Mouse (Mus musculus): ENCODE data around the gene Prrg2.

DNA sequence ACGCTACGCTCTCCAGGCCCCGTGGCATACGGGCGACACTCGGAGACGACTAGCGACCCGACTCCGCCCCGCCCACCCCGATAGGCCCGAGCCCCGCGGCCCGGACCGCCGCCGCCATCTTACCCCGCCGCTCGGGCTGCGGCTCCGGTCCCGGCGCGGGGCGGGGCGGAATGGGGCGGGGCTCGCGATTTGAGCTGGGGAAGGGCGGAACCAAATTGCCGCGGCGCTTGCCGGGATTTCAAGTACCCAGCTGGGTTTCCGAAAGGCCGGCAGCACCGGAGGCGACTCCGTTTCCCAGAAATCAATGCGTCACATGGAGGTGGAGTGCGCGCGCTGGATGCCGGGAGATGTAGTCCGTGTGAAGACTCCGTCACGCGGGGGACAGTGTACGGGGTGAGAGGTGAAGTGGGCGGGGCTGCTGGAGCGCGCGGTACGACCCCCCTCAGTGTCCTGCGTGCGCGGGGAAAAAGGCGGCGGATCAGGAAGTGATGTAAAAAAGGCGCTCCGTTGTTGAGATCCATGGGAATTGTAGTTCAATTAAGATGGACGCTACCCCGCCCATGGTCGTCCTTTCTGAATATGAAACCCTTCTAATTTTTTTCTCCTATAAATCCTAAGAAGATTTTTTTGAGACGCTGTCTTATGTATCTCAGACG is 46.4 kb downstream of the Prrg2 start, which contains the start of gene Scaf1:
- TF ChIP-seq CTCF (IDR thresholded peaks at IDR 0.05; ENCODE audit: low read depth) (no peak), EP300 (IDR thresholded peaks at IDR 0.05; ENCODE audit: low read depth) (peak; percentile 59; the same call in 1 of the 2 replicates)

Data from liver, postnatal 0 days (tissue).